Mouse (Mus musculus) embryonic fibroblast, embryonic 13.5 days (primary cell): ENCODE measurements at regions not wholly inside any gene's neighbourhood (a gene's known extent, or its start where the extent isn't known, plus 50 kb on each side); places are given as distances from the start of the nearest gene placed in this dataset.

Source experiments
- H3K27ac ChIP-seq: 2 replicates; pipeline ENCODE4 v1.5.1; 2012; ENCODE audit warnings: low read length, control low read depth, inconsistent platforms; ENCODE audit not compliant: insufficient read depth
- H3K4me1 ChIP-seq: 2 replicates; pipeline ENCODE4 v1.6.1; 2011; ENCODE audit warnings: low read length; ENCODE audit not compliant: control insufficient read depth, insufficient read depth
- H3K4me3 ChIP-seq: 2 replicates; pipeline ENCODE4 v1.5.1; 2011; ENCODE audit warnings: mild to moderate bottlenecking, control low read depth, low read length; ENCODE audit not compliant: insufficient read depth
- CTCF ChIP-seq: IDR thresholded peaks from 2 replicates; pipeline ENCODE4 v1.5.1; 2011; ENCODE audit warnings: mild to moderate bottlenecking, control low read depth, low read length, moderate library complexity, borderline replicate concordance; ENCODE audit not compliant: insufficient read depth
- POLR2A ChIP-seq: IDR thresholded peaks from 2 replicates; pipeline ENCODE4 v1.6.1; 2011; ENCODE audit warnings: low read depth, mild to moderate bottlenecking, control low read depth, low read length, moderate library complexity

DNA sequence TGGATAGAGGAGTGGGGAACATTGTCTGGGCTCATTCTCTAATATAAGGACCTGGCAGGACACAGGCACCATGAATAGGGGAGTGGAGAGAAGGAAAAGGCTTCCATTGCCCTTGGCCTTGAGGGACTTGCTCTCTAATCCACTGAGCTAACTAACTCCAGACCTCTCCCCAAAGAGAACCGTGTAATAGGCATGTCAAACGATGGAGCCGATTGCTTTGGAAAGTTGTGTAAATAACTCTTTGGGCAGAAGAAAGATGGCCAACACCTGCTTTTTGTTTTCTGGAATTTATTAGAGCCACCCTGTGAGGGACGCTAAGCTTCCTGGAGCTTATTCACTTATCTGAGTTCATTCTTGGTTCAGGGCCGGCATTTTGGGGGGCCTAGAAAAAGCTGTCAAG lies 180.9 kb upstream of the Fggy start:
- TF ChIP-seq POLR2A (no peak), CTCF (no peak)
- H3K4me1 ChIP-seq, result no peaks in the 10 kb centered on the region
- H3K27ac ChIP-seq, result no peak overlapping the region
- H3K4me3 ChIP-seq, result no peak overlapping the region

- H3K4me1 ChIP-seq, result no peaks in the 10 kb centered on the region
- TF ChIP-seq POLR2A, result no peak
- no peak overlapping the region for H3K27ac ChIP-seq
- no peak overlapping the region for H3K4me3 ChIP-seq
These were observed 179.8 kb upstream of the Fggy start for GRCm38 (mm10) chr4:95377222-95378134.

DNA sequence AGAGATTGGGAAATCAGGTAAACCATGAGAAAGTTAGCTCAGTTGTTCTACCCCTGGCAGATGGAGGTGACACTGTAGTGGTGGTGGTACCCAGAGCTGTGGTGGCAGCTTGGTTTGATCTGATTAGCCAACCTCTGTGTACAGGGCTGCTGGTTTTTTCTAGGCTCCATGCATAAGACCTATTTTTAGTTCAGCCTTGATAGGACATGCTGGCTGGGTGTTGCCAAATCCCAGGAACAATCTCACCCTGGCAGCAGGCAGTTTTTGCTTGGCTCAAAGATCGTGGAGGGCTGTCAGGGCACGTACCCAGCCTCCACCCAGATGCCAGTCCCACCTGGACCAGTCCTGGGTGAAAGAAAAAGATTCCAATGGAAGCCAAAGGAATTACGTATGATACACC lies 178.7 kb upstream of the Fggy start:
- no peak for TF ChIP-seq CTCF
- Histone ChIP-seq H3K4me1 (peaks cover 1% of the 10 kb centered on the region; the same call in 1 of the 2 replicates), H3K4me3 (no peak overlapping the region), H3K27ac (no peak overlapping the region)

GRCm38 (mm10) chr4:95383216-95383892 lies 174.0 kb upstream of the Fggy start:
- H3K4me3 ChIP-seq, result no peak overlapping the region
- peaks cover 2% of the 10 kb centered on the region; the same call in 1 of the 2 replicates for H3K4me1 ChIP-seq
- no peak for TF ChIP-seq CTCF
- TF ChIP-seq POLR2A, result no peak

DNA sequence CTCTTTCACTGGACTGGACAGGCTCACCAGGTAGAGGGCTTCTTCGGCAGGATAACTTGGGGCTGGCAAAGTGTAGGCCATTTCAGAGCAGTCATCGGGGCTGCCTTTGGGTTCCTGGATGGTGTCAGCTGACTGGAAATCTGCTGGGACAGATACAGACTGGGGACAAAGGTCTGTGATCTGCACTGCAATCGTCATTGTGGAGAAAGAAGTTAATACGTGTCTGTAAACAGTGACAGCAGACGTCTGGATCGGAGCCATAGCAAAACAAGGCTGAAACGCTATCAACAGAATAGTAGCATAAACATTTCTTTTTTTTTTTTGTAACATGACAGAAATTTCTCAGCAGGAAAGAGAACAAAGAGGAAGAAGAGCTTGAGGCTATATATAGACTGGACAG lies 171.8 kb upstream of the Fggy start:
- TF ChIP-seq CTCF (no peak), POLR2A (no peak)
- Histone ChIP-seq H3K27ac (no peak overlapping the region), H3K4me3 (no peak overlapping the region), H3K4me1 (peaks cover 11% of the 10 kb centered on the region)

More at GRCm38 (mm10) chr4:95383216-95383892, 174.0 kb upstream of the Fggy start:
- no peak overlapping the region for H3K27ac ChIP-seq

GRCm38 (mm10) chr4:95386021-95386420 lies 171.3 kb upstream of the Fggy start:
- TF ChIP-seq CTCF, result no peak
- no peak for TF ChIP-seq POLR2A
- H3K4me1 ChIP-seq, result peaks cover 11% of the 10 kb centered on the region
- H3K4me3 ChIP-seq, result no peak overlapping the region
- no peak overlapping the region for H3K27ac ChIP-seq

DNA sequence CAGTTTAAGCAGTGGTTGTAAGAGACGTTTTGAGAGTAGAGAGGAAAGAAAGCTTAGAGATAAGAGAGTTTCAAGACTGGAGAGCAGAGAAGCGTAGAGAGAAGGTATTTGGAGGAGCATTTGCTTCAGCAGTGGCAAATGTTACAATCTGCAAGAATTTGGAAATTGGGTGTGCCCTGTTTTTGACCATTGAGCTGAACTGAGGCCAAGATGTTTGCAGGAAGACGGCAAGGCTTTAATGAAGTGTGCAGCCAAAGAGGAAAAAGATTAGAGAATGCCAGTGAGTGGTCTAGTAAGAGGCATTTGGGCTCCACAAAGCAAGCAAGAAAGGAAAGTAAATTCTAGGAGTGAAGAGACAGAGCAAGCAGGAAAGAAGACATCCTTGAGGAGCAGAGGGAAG lies 168.8 kb upstream of the Fggy start:
- TF ChIP-seq CTCF, result no peak
- no peak for TF ChIP-seq POLR2A
- H3K4me1 ChIP-seq, result peaks cover 11% of the 10 kb centered on the region
- peak overlapping the region; percentile 83; the same call in 1 of the 2 replicates for H3K27ac ChIP-seq
- H3K4me3 ChIP-seq, result no peak overlapping the region

DNA sequence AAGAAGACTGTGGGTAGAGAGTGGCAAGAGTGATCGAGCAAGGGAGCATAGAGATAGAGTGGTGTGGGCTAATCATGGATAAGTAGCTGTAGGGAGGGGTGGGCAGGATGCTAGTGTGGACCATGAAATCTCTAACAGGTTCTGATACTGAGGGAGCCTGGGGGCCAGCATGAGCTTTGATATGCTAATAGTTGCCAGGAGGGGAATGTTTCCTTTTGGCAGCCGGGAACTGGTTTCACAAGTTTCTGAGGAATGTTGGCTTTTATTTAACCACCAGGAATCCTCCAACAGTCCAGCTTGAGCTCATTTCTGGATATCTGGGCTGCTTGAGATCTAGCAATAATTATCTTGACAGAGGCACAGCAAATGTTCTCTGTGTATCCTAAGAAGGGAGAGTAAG lies 167.7 kb upstream of the Fggy start:
- Histone ChIP-seq H3K4me1 (peaks cover 8% of the 10 kb centered on the region; the same call in 1 of the 2 replicates), H3K27ac (peak overlapping the region; percentile 83), H3K4me3 (no peak overlapping the region)
- no peak for TF ChIP-seq POLR2A
- TF ChIP-seq CTCF, result no peak

DNA sequence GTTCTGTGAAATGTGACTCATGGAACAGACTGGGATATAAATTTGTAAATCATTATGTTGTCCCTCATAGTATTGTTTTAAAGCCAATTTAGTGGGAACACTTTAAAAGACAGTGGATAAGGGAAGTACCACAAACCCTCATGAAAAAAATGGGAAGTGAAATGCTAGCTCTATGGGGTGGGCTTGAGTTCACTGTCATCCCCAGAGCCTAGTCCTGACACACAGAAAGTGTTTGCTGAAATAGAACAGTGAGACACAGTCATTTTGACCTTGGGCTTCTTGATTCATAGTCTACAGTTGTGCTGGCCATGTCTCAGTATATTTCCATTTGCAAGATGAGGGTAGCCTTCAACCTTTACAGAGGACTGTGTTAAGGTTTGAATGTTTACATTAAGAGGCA lies 166.8 kb upstream of the Fggy start:
- H3K27ac ChIP-seq, result peak overlapping the region; percentile 88

DNA sequence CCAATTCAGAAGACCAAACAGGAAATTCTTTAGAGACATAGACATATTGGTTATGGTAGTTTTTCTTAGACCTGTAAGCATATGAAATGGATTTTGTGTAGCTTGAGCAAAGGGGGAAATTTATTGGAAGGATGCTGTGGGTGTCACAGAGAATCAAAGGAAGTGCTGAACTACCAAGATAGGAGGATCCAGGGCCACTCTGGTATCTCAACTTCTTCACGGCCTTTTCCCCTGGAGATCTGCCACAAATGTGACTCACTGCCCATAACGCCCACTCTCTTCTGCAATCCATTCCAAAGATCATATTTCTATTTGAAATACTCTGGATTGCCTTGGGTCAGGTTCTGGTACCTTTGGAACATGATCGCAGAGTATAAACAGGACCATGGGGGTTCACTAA lies 161.6 kb upstream of the Fggy start:
- no peak overlapping the region for H3K27ac ChIP-seq
- H3K4me1 ChIP-seq, result peaks cover 3% of the 10 kb centered on the region; the same call in 1 of the 2 replicates
- H3K4me3 ChIP-seq, result no peak overlapping the region
- no peak for TF ChIP-seq CTCF
- TF ChIP-seq POLR2A, result no peak

More for the DNA sequence above, 166.8 kb upstream of the Fggy start:
- Histone ChIP-seq H3K4me1 (peaks cover 8% of the 10 kb centered on the region; the same call in 1 of the 2 replicates), H3K4me3 (no peak overlapping the region)
- TF ChIP-seq CTCF (no peak), POLR2A (no peak)
